Mouse (Mus musculus) hindbrain, embryonic 13.5 days (tissue): ENCODE data around the gene Chmp4b. TPM values are rescaled to one million over a fixed set of nuclear protein-coding genes. Genes with fewer than 3 reads are reported as not detected.

ENCODE experiments used
- ATAC-seq: fragments of 200-750 bp; cut with Nextera tagmentation; 2 replicates; pipeline ENCODE4 v1.8.0; 2017; ENCODE audit warnings: moderate TSS enrichment; ENCODE audit not compliant: low FRiP score
- H3K27ac ChIP-seq: fragments of 300-500 bp; sonication (generic); 2 replicates; pipeline ENCODE4 v1.5.1; 2015; ENCODE audit warnings: inconsistent platforms, mild to moderate bottlenecking, moderate library complexity
- H3K27me3 ChIP-seq: fragments of 300-500 bp; sonication (generic); 2 replicates; pipeline ENCODE4 v1.6.1; 2015; ENCODE audit warnings: mild to moderate bottlenecking, inconsistent platforms
- H3K36me3 ChIP-seq: fragments of 300-500 bp; sonication (generic); 2 replicates; pipeline ENCODE4 v1.6.1; 2015; ENCODE audit warnings: mild to moderate bottlenecking, inconsistent platforms
- H3K4me1 ChIP-seq: fragments of 300-500 bp; sonication (generic); replicated peaks from 2 replicates; pipeline ENCODE4 v1.6.1; 2015; ENCODE audit warnings: inconsistent platforms
- H3K4me2 ChIP-seq: fragments of 300-500 bp; sonication (generic); 2 replicates; pipeline ENCODE4 v1.6.1; 2015; ENCODE audit warnings: inconsistent platforms, mild to moderate bottlenecking, moderate library complexity
- H3K4me3 ChIP-seq: fragments of 300-500 bp; sonication (generic); 2 replicates; pipeline ENCODE4 v1.5.1; 2015; ENCODE audit warnings: mild to moderate bottlenecking, inconsistent platforms
- H3K9ac ChIP-seq: fragments of 300-500 bp; sonication (generic); 2 replicates; pipeline ENCODE4 v1.6.1; 2015; ENCODE audit warnings: mild to moderate bottlenecking, inconsistent platforms
- H3K9me3 ChIP-seq: fragments of 300-500 bp; sonication (generic); 2 replicates; pipeline ENCODE4 v1.6.1; 2016; ENCODE audit warnings: inconsistent platforms
- WGBS: fragments of 180-500 bp; shearing (Covaris S2); methylation state at CpG from one replicate; pipeline ENCODE4 v1.1.7; 2015; 5-methylcytosine and 5-hydroxymethylcytosine counted together
- polyA plus RNA-seq: library from polyadenylated mRNA; unstranded; fragments of >200 nt; fragmentation: Nextera tagmentation; extraction: Ambion mirVana; gene quantifications from 2 replicates; pipeline ENCODE4 v1.2.1, GENCODE M21; 2015

Gene Chmp4b
- polyA plus RNA-seq, 1 experiment from 2014 or later, result 30.4 TPM

DNA sequence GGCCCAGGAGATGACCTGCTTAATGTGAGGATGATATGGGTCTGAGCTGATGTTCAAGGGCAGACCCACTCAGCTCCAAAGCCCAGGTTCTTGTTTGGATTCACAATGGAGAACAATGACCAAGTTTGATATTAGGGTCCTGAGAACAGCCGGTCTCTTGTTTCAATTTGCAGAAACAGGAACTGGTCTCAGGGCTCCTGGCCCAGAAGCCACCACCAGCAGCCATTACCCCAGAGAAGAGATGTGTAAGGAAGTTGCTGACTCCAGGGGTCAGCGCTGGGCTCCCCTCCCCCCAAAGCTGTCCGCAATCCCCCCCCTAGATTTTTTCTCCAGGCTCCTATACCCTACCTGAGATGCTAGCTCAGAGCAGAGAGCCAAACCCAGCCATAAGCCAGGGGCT is 62.5 kb downstream of the Chmp4b start:
- Histone ChIP-seq H3K9me3 (no peaks in the 10 kb centered on the region), H3K4me2 (no peak overlapping the region), H3K27me3 (no peaks in the 10 kb centered on the region), H3K4me3 (no peak overlapping the region), H3K27ac (no peak overlapping the region), H3K36me3 (no peaks in the 10 kb centered on the region), H3K4me1 (no peaks in the 10 kb centered on the region), H3K9ac (no peak overlapping the region)
- ATAC-seq, result no peak
- 62% methylated on average over 3 of the region's 3 CpGs for WGBS

DNA sequence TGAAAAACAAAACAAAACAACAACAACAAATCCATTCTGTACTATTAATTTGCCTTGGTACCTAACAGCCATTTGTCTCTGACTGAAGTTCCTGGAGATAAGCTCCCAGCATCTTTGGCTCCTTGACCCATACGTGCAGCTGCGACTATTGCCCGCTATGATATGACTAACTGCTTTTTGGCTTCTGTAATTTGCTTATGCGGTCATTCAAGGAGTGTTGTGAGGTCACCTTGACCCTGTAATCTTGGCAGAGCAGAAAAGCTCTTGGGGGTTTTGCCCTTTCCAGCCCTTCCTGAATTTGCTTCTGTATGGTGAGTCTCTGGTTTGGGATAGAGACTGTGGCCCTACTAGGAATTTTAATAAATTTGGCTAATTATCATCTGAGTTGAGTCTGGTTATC is 65.1 kb downstream of the Chmp4b start:
- ATAC-seq, result no peak
- no peaks in the 10 kb centered on the region for H3K27me3 ChIP-seq
- WGBS, result 90% methylated on average over 4 of the region's 4 CpGs
- H3K4me3 ChIP-seq, result no peak overlapping the region
- H3K9ac ChIP-seq, result no peak overlapping the region
- H3K27ac ChIP-seq, result no peak overlapping the region
- no peaks in the 10 kb centered on the region for H3K4me1 ChIP-seq
- no peaks in the 10 kb centered on the region for H3K9me3 ChIP-seq
- no peak overlapping the region for H3K4me2 ChIP-seq
- H3K36me3 ChIP-seq, result no peaks in the 10 kb centered on the region

DNA sequence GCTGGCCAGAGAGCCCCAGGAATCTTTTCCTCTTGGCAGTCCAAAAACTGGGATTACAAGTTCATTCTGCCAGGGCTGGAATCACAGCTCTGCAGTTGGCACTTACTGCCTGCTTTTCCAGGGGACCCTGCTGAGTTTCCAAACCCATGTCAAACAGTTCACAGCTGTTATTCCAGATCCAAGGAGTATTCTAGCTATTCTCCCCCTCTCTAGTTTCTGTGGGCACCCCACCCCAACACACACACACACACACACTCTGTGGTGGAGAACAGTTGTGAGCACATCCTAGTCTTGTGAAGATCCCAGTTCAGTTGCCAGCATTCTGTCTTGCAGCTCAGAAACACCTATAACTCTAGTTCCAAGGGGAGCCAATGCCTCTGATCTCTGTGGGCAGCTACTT is 65.6 kb downstream of the Chmp4b start:
- ATAC-seq, result no peak
- no peak overlapping the region for H3K9ac ChIP-seq
- no peaks in the 10 kb centered on the region for H3K36me3 ChIP-seq
- H3K9me3 ChIP-seq, result no peaks in the 10 kb centered on the region
- H3K27ac ChIP-seq, result no peak overlapping the region
- no peaks in the 10 kb centered on the region for H3K27me3 ChIP-seq
- H3K4me2 ChIP-seq, result no peak overlapping the region
- no peak overlapping the region for H3K4me3 ChIP-seq
- H3K4me1 ChIP-seq, result no peaks in the 10 kb centered on the region

DNA sequence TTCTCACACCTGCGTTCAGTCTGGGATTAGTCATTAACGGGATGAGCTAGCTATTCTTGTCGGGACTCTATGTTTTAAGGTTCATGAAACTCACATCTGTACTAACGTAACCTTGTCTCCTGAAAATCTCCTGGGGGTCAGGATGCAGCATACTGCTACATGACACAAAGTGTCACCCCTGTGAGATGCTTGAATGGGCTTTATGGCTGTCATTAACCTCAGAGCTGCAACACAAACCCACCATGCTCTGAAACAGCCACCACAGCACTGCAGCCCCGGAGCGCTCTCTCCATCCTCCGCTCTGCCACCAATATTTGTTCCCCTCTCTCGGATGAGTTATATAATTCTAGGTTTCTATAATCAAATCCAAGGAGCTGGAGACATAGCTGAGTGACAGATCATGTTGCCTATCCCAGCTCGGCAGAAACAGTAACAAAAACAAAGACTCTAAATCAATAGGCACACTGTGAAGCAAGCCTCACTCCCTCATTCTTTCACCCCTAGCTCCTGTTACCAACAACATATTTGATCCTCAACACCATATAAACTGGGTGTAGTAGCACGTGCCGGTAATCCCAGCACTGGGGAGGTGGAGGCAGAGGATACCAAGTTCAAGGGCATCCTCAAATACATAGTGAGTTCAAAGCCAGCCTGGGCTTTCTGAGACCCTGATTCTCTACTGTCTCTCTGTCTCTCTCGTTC is 67.5 kb downstream of the Chmp4b start:
- H3K36me3 ChIP-seq, result no peaks in the 10 kb centered on the region
- no peak overlapping the region for H3K9ac ChIP-seq
- no peak for ATAC-seq
- no peak overlapping the region for H3K4me3 ChIP-seq
- H3K4me2 ChIP-seq, result no peak overlapping the region
- H3K4me1 ChIP-seq, result no peaks in the 10 kb centered on the region
- no peaks in the 10 kb centered on the region for H3K9me3 ChIP-seq
- H3K27ac ChIP-seq, result no peak overlapping the region
- no peaks in the 10 kb centered on the region for H3K27me3 ChIP-seq
- WGBS, result 80% methylated on average over 12 of the region's 12 CpGs

DNA sequence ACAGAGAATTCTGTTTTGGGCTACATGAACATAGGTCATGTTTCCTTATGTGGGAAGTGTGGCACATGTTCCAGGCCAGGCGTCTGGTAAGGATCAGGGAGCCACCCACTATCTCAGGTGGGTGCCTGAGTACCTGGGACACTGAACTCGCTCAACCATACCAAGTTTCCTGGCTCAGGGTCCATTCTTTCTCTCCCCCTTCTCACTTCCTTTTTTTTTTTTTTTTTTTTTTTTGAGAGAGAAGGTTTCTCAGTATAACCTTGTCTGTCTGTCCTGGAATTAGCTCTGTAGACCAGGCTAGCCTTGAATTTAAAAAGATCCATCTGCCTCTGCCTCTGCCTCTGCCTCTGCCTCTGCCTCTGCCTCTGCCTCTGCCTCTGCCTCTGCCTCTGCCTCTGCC is 68.8 kb downstream of the Chmp4b start:
- no peak overlapping the region for H3K27ac ChIP-seq
- no peak overlapping the region for H3K4me3 ChIP-seq
- no peak for ATAC-seq
- H3K9me3 ChIP-seq, result no peaks in the 10 kb centered on the region
- H3K4me1 ChIP-seq, result peaks cover under 1% of the 10 kb centered on the region; the same call in 1 of the 2 replicates
- no peaks in the 10 kb centered on the region for H3K27me3 ChIP-seq
- no peaks in the 10 kb centered on the region for H3K36me3 ChIP-seq
- 85% methylated on average over 2 of the region's 2 CpGs for WGBS
- no peak overlapping the region for H3K4me2 ChIP-seq
- no peak overlapping the region for H3K9ac ChIP-seq

DNA sequence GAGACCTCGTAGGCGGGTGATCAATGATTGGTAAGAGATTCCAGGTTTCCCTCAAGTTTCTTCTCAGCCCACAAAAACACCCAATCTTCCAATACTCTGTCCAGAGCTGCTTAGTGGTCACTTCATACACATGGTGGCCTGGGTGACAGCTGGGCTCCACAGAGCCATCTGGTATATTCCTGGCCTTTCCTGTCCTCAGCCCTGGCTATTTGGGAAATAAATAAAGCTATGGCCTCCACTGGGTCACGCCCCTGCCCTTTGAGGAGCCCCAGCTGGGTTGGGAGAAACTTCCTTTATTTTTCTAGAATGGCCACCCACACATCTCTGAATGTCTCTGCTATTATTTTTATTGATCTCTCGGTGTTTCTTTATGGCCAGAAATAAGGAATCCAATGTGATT is 72.0 kb downstream of the Chmp4b start:
- no peaks in the 10 kb centered on the region for H3K27me3 ChIP-seq
- ATAC-seq, result no peak
- H3K4me1 ChIP-seq, result peaks cover 4% of the 10 kb centered on the region; the same call in 1 of the 2 replicates
- no peak overlapping the region for H3K9ac ChIP-seq
- no peaks in the 10 kb centered on the region for H3K9me3 ChIP-seq
- H3K27ac ChIP-seq, result no peak overlapping the region
- no peak overlapping the region for H3K4me3 ChIP-seq
- H3K4me2 ChIP-seq, result no peak overlapping the region
- no peaks in the 10 kb centered on the region for H3K36me3 ChIP-seq
- WGBS, result 78% methylated on average over 4 of the region's 4 CpGs

DNA sequence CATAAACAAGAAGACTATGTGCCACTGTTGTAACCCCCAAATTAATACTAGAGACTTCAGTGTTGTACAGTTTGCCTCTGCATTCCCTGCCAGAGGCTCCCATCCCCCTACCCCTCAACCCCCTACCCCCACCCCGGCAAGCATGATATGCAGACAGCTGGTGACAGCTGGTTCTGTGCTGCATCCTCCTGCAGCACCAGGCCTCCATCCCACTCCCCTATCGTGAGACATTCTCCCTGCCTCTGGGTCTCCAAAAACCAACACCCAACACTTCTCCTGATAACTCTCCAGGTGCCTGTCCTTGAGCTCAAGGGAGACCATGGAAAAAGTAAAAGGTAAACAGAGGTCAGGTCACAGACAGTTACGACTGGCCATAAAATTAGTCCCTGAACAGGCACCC is 78.2 kb downstream of the Chmp4b start:
- H3K4me1 ChIP-seq, result peaks cover 8% of the 10 kb centered on the region
- WGBS, result 62% methylated on average over 3 of the region's 3 CpGs
- H3K27ac ChIP-seq, result no peak overlapping the region
- no peak for ATAC-seq
- H3K27me3 ChIP-seq, result no peaks in the 10 kb centered on the region
- H3K36me3 ChIP-seq, result no peaks in the 10 kb centered on the region
- no peak overlapping the region for H3K4me2 ChIP-seq
- no peak overlapping the region for H3K4me3 ChIP-seq
- H3K9me3 ChIP-seq, result no peaks in the 10 kb centered on the region
- no peak overlapping the region for H3K9ac ChIP-seq

DNA sequence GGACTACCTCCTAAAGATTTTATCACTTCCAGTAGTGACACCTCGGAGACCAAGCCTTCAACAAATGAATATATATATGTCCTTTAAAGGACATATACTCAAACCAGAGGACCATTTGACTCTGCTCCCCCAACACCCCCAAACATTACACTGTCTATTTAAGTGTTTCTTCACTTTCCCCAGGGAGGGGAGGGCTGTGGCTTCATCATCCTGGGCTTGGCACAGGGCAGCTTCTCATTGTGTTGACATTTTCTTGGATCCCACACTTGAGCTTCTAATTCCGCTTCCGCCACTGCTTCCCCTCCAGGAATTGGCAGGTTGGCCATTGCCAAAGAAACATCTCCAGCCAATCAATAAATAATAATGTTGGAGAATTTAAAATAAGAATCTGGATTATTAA is 79.3 kb downstream of the Chmp4b start:
- Histone ChIP-seq H3K4me3 (no peak overlapping the region), H3K9me3 (no peaks in the 10 kb centered on the region), H3K4me2 (no peak overlapping the region), H3K36me3 (no peaks in the 10 kb centered on the region), H3K27ac (no peak overlapping the region), H3K27me3 (no peaks in the 10 kb centered on the region), H3K9ac (no peak overlapping the region), H3K4me1 (peaks cover 11% of the 10 kb centered on the region; the same call in 1 of the 2 replicates)
- no peak for ATAC-seq
- 86% methylated on average over 3 of the region's 3 CpGs for WGBS

DNA sequence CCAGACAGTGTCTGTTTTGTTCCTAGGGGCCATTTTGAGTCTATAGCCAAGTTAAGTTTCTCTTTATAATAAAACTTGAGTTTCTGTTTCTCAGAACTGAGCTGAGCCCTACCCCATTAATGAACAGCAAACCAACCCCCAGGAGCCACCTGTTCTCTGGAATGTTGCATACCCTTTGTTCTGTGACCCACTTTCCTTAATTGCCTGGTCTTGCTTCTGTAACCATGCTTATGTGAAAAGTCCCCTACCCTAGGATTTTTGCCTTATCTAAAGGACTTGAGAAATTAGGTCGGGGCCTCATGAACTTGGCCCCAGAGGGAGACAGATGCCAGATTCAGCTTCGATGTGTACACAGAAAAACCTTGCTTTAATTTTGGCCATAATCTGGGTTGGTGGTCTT is 80.4 kb downstream of the Chmp4b start:
- no peak overlapping the region for H3K27ac ChIP-seq
- H3K9me3 ChIP-seq, result no peaks in the 10 kb centered on the region
- no peaks in the 10 kb centered on the region for H3K36me3 ChIP-seq
- no peak overlapping the region for H3K9ac ChIP-seq
- 81% methylated on average over 2 of the region's 2 CpGs for WGBS
- no peak overlapping the region for H3K4me2 ChIP-seq
- no peaks in the 10 kb centered on the region for H3K27me3 ChIP-seq
- peaks cover 11% of the 10 kb centered on the region; the same call in 1 of the 2 replicates for H3K4me1 ChIP-seq
- no peak overlapping the region for H3K4me3 ChIP-seq
- no peak for ATAC-seq

DNA sequence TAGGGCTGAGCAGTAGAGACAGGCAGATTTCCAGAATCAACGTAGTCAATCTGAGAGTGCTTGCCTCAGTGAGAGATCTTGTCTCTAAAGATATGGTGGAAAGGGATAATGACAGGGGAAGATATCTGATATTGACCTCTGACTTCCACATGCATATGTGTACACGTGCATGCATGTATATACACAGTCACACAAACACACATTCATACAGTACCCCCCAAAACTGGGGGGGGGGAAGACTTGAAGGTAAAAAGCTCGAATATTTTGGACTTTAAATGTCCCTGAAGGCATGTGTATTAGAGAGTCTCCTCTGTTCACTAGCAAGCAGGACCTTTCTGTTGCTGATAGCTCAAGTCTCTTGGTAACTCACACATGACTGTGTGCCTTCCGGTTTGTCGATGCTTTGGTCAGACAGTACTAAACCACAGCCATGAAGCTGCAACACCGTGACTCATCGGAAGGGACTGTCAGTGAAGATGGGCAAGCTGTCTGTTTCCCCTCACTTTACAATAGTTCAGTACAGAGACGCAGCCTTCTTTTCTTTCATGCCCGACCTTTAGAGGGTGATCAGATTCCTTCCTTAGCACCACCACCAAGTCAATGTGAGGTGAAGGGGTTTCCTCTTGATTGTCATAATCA is 81.1 kb downstream of the Chmp4b start:
- no peak overlapping the region for H3K9ac ChIP-seq
- H3K4me2 ChIP-seq, result no peak overlapping the region
- H3K27ac ChIP-seq, result no peak overlapping the region
- H3K36me3 ChIP-seq, result no peaks in the 10 kb centered on the region
- 81% methylated on average over 9 of the region's 9 CpGs for WGBS
- no peak for ATAC-seq
- H3K27me3 ChIP-seq, result no peaks in the 10 kb centered on the region
- no peak overlapping the region for H3K4me3 ChIP-seq
- peaks cover 11% of the 10 kb centered on the region; the same call in 1 of the 2 replicates for H3K4me1 ChIP-seq
- H3K9me3 ChIP-seq, result no peaks in the 10 kb centered on the region

DNA sequence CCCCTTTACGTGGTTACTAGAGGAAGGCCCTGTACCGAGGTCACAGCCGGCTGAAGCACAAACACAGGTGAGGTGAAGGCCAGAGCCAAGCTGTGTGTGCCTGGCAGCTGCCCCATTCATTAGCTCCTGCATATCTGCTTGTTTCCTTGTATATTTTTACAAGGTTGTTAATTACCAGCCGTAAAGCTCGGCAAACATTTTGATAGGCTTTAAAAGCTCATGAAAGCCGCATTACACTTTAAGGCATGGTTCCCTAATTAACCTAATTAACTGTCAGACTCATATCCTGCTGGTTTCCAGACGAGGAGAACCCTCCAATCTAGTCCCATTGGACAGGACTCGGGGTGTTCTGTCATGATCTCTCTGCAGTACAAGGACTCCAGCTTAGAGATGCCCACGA is 83.5 kb downstream of the Chmp4b start:
- no peak for ATAC-seq

DNA sequence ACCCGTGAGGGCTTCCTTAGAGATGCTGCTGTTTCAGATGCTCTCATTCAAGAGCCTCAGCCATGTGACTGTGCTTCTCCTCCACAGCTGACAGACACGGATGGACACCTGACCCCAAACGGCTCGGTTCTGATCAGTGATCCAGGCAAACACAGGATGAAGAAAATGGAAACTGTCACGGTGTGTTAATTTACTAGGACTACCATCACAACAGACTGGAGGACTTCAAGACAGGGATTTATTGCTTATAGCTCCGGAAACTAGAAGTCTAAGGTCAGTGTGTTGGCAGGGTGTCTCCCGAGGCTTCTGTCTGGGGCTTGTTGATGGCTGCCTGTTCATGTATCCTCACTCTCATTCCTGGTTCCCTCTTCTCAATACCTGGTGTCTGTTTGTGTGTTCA is 83.9 kb downstream of the Chmp4b start:
- Histone ChIP-seq H3K4me3 (no peak overlapping the region), H3K4me1 (peaks cover 11% of the 10 kb centered on the region; the same call in 1 of the 2 replicates), H3K27me3 (no peaks in the 10 kb centered on the region), H3K27ac (no peak overlapping the region), H3K9ac (no peak overlapping the region), H3K4me2 (no peak overlapping the region), H3K36me3 (no peaks in the 10 kb centered on the region), H3K9me3 (no peaks in the 10 kb centered on the region)
- 48% methylated on average over 7 of the region's 7 CpGs for WGBS
- ATAC-seq, result no peak

More for the DNA sequence above, 83.5 kb downstream of the Chmp4b start:
- Histone ChIP-seq H3K9ac (no peak overlapping the region), H3K9me3 (no peaks in the 10 kb centered on the region), H3K4me2 (no peak overlapping the region), H3K27ac (no peak overlapping the region), H3K36me3 (no peaks in the 10 kb centered on the region), H3K4me1 (peaks cover 11% of the 10 kb centered on the region; the same call in 1 of the 2 replicates), H3K4me3 (no peak overlapping the region), H3K27me3 (no peaks in the 10 kb centered on the region)
- 71% methylated on average over 9 of the region's 9 CpGs for WGBS

DNA sequence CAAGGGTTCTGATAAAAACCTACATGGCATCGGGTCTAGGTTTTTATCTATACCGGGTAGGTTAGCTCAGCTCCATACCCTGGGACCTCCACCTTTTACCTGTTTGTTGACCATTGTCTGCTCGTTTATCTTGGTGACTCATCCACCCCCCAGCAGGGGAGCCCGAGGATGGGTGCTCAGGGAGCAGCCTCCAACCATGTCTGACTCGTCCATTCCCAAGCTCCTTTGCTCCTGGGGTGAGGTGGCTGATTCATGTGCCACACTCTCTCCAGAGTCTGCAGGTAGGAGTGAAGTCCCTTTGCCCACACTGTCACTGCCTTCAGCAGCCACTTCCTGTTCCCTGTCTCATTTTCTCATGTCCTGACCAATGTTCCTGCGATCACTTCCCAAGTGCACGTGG is 84.5 kb downstream of the Chmp4b start:
- Histone ChIP-seq H3K4me2 (no peak overlapping the region), H3K4me1 (peaks cover 11% of the 10 kb centered on the region; the same call in 1 of the 2 replicates), H3K36me3 (no peaks in the 10 kb centered on the region), H3K9me3 (no peaks in the 10 kb centered on the region), H3K27ac (no peak overlapping the region), H3K9ac (no peak overlapping the region), H3K4me3 (no peak overlapping the region), H3K27me3 (no peaks in the 10 kb centered on the region)
- no peak for ATAC-seq
- 91% methylated on average over 7 of the region's 7 CpGs for WGBS
